Mouse (Mus musculus): ENCODE data around the gene Mrps7. TPM values are rescaled to one million over a fixed set of nuclear protein-coding genes. Genes with fewer than 3 reads are reported as not detected.
"Not testable (repeated sequence)": the region's sequence is repeated elsewhere in the genome, so short reads cannot be mapped to it uniquely, and the experiment has no call there.

The Mrps7 gene
- polyA plus RNA-seq, 1 experiment: 53.1 TPM

DNA sequence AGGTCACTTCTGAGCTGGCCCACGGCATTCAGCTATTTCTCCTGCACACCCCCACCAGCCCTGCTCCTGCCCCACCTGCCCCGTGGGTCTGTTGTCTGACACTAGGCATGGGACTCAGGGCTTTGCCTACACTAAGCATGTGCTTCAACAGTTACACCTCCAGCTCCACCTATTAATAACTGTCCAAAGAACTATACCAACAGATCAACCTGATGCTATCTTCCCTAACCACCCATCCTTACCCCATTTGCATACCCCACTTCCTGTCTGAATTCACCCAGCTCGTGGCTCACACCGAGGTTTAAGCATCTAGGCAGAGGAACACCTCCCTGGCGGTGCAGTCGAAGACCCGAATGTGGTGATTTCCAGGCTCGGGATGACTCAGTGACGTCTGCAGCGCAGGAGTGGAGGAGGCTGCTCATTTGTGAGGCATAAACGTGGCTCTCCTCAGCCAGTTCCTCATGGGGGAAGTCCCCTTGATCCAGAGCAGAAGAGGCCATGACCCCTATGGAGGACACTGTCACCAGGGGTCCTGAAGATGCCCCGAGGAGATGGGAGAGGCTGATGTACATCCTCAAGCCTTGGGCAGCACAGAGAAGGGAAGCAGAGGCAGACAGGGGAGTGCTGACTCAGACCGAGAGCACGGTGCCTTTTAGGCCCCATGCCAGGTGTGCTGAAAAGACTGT lies 37.4 kb downstream of the Mrps7 start:
- Histone ChIP-seq H3K4me1 (ENCODE audit: control insufficient read depth, insufficient read depth, low read length) (no peaks in the 10 kb centered on the region), H3K27ac (ENCODE audit: insufficient read depth, low read depth, low read length) (no peak overlapping the region), H3K4me3 (ENCODE audit: insufficient read depth, low read depth, low read length) (no peak overlapping the region), H3K36me3 (ENCODE audit: control insufficient read depth, insufficient read depth, low read length) (no peaks in the 10 kb centered on the region), H3K27me3 (replicated peaks; ENCODE audit: control insufficient read depth, insufficient read depth, low read length) (no peaks in the 10 kb centered on the region)
- TF ChIP-seq POLR2A (IDR thresholded peaks at IDR 0.05; ENCODE audit: low read depth, low read length) (no peak), CTCF (conservative IDR thresholded peaks at IDR 0.05; ENCODE audit: insufficient read depth, insufficient read length, low read depth, low read length) (no peak)
- WGBS: 51% methylated on average over 14 of the region's 14 CpGs
- no peak for DNase-seq

DNA sequence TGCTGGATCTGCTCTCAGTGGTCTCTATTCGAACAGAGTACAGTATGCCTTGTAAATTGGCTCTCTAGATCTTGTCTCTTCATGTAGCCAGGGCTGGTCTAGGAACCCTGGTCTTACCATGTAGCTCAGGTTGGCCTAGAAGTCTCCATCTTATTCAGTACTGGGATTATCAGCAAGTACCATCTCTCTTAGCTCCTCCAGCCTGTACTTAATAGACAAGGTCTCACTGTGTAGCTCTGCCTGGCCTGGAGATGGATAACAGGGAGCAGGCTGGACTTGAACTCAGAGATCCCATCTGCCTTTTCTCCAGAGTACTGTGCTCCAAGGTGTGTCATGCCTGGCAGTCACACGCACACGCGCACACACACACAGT lies 37.9 kb downstream of the Mrps7 start:
- WGBS: 84% methylated on average over 4 of the region's 4 CpGs
- no peak for TF ChIP-seq CTCF (conservative IDR thresholded peaks at IDR 0.05; ENCODE audit: insufficient read depth, insufficient read length, low read depth, low read length)
- TF ChIP-seq POLR2A (IDR thresholded peaks at IDR 0.05; ENCODE audit: low read depth, low read length): no peak
- no peak for DNase-seq
- no peak overlapping the region for H3K4me3 ChIP-seq (ENCODE audit: insufficient read depth, low read depth, low read length)
- H3K27me3 ChIP-seq (replicated peaks; ENCODE audit: control insufficient read depth, insufficient read depth, low read length): no peaks in the 10 kb centered on the region
- H3K4me1 ChIP-seq (ENCODE audit: control insufficient read depth, insufficient read depth, low read length): no peaks in the 10 kb centered on the region
- no peak overlapping the region for H3K27ac ChIP-seq (ENCODE audit: insufficient read depth, low read depth, low read length)
- no peaks in the 10 kb centered on the region for H3K36me3 ChIP-seq (ENCODE audit: control insufficient read depth, insufficient read depth, low read length)

DNA sequence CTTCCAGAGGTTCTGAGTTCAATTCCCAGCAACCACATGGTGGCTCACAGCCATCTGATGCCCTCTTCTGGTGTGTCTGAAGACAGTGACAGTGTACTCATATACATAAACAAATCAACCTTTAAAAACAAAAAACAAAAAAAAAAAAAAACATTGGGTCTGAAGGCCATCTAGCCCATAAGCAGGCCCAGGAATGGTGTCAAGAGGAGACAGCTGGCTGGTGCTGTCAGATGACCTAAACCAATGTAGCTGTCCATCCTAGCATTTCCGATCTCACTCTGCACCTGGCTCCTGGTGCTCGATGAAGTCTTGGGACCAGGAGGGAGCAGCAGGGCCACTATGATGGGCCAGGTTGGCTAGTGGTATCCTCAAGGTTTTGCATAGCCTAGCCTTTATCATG lies 39.0 kb downstream of the Mrps7 start:
- Histone ChIP-seq H3K27me3 (replicated peaks; ENCODE audit: control insufficient read depth, insufficient read depth, low read length) (no peaks in the 10 kb centered on the region), H3K36me3 (ENCODE audit: control insufficient read depth, insufficient read depth, low read length) (no peaks in the 10 kb centered on the region), H3K27ac (ENCODE audit: insufficient read depth, low read depth, low read length) (no peak overlapping the region), H3K4me1 (ENCODE audit: control insufficient read depth, insufficient read depth, low read length) (no peaks in the 10 kb centered on the region), H3K4me3 (ENCODE audit: insufficient read depth, low read depth, low read length) (no peak overlapping the region)
- no peak for DNase-seq
- no peak for TF ChIP-seq CTCF (conservative IDR thresholded peaks at IDR 0.05; ENCODE audit: insufficient read depth, insufficient read length, low read depth, low read length)
- no peak for TF ChIP-seq POLR2A (IDR thresholded peaks at IDR 0.05; ENCODE audit: low read depth, low read length)
- 91% methylated on average over 2 of the region's 2 CpGs for WGBS

DNA sequence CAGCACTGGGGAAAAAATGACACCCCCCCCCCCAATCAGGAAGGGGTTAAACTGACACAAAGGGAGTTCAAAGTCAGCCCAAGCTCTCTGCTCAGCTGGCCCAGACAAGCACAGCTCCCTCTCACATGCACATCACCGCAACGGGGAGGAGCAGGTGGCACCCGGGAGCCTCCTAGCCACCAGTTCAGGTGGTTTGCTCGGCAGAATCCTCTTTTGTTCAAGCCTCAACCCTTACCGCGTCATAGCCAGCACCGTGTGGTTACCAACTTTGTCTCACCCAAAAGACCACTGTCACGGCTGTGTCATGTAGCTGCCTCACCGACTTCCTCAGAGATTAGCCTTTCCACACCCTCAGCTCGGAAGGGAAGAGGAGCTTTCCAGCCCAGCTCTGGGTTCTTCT lies 39.5 kb downstream of the Mrps7 start:
- TF ChIP-seq POLR2A (IDR thresholded peaks at IDR 0.05; ENCODE audit: low read depth, low read length) (no peak), CTCF (conservative IDR thresholded peaks at IDR 0.05; ENCODE audit: insufficient read depth, insufficient read length, low read depth, low read length) (no peak)
- no peak overlapping the region for H3K27ac ChIP-seq (ENCODE audit: insufficient read depth, low read depth, low read length)
- H3K27me3 ChIP-seq (replicated peaks; ENCODE audit: control insufficient read depth, insufficient read depth, low read length): no peaks in the 10 kb centered on the region
- WGBS: 84% methylated on average over 10 of the region's 10 CpGs
- no peak overlapping the region for H3K4me3 ChIP-seq (ENCODE audit: insufficient read depth, low read depth, low read length)
- no peak for DNase-seq
- no peaks in the 10 kb centered on the region for H3K4me1 ChIP-seq (ENCODE audit: control insufficient read depth, insufficient read depth, low read length)
- H3K36me3 ChIP-seq (ENCODE audit: control insufficient read depth, insufficient read depth, low read length): no peaks in the 10 kb centered on the region

DNA sequence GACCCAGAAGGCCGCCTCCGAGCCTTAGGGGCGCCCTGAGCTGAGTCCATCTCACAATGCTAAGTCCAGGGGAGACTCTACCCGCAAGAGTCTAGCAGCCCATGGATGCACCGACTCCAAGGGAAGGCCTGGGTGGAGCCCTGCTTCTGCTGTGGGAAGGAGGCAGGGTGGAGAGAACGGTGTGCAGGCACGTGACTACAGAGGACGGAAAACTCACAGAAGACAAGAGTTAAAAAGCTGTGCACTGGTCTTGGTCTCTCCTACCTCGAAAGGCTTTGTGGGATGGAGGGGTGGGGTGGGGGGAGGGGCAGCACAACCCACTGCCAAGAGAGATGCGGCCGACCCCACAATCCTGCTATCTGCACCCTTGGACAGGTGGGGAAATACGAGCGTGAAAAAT lies 40.6 kb downstream of the Mrps7 start:
- no peak overlapping the region for H3K27ac ChIP-seq (ENCODE audit: insufficient read depth, low read depth, low read length)
- no peaks in the 10 kb centered on the region for H3K36me3 ChIP-seq (ENCODE audit: control insufficient read depth, insufficient read depth, low read length)
- no peak for DNase-seq
- no peak for TF ChIP-seq POLR2A (IDR thresholded peaks at IDR 0.05; ENCODE audit: low read depth, low read length)
- TF ChIP-seq CTCF (conservative IDR thresholded peaks at IDR 0.05; ENCODE audit: insufficient read depth, insufficient read length, low read depth, low read length): no peak
- H3K4me1 ChIP-seq (ENCODE audit: control insufficient read depth, insufficient read depth, low read length): no peaks in the 10 kb centered on the region
- no peaks in the 10 kb centered on the region for H3K27me3 ChIP-seq (replicated peaks; ENCODE audit: control insufficient read depth, insufficient read depth, low read length)
- no peak overlapping the region for H3K4me3 ChIP-seq (ENCODE audit: insufficient read depth, low read depth, low read length)
- 95% methylated on average over 13 of the region's 13 CpGs for WGBS

DNA sequence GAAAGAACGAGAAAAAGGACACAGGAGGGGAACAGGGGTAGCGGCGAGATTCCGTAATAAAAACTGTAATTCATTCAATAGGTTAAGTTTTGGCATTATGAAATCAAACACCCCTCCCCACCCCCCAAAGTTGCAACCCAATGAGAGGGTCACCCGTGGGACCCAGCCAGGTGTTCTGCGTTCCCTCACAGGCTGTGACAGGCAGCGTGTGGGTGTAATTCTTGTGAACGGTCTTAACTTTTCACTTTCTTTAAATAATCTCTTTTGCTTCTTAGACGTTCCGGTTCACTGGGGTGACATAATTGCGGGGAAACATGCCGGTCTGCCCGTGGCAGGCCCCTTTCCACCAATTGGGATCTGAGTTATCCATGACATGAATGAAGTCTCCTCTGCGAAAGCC lies 41.8 kb downstream of the Mrps7 start:
- not testable (repeated sequence) for H3K36me3 ChIP-seq (ENCODE audit: control insufficient read depth, insufficient read depth, low read length); H3K4me3 ChIP-seq (ENCODE audit: insufficient read depth, low read depth, low read length); DNase-seq; H3K27me3 ChIP-seq (replicated peaks; ENCODE audit: control insufficient read depth, insufficient read depth, low read length); H3K4me1 ChIP-seq (ENCODE audit: control insufficient read depth, insufficient read depth, low read length); H3K27ac ChIP-seq (ENCODE audit: insufficient read depth, low read depth, low read length)
- 59% methylated on average over 14 of the region's 14 CpGs for WGBS

DNA sequence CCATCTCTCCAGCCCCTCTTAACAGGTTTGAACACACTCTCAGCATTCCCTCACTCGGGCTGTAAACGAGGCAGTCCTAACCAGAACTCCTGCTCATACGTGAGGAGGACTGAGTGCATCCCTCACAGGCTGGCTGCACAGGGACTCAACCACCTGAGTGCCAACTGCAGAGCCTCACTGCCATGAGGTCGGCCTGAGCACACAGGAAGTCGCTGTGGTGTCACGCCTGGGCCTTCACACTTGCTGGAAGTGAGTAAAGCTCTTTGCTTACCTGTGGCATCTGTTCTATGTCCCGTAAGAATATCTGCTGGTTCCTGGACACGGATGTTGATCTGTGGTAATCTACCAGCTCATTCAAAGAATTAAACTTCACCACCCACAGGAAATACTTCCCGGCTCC lies 42.7 kb downstream of the Mrps7 start:
- H3K27me3 ChIP-seq (replicated peaks; ENCODE audit: control insufficient read depth, insufficient read depth, low read length): no peaks in the 10 kb centered on the region

More for the DNA sequence above, 42.7 kb downstream of the Mrps7 start:
- Histone ChIP-seq H3K36me3 (ENCODE audit: control insufficient read depth, insufficient read depth, low read length) (no peaks in the 10 kb centered on the region), H3K4me3 (ENCODE audit: insufficient read depth, low read depth, low read length) (no peak overlapping the region), H3K27ac (ENCODE audit: insufficient read depth, low read depth, low read length) (no peak overlapping the region), H3K4me1 (ENCODE audit: control insufficient read depth, insufficient read depth, low read length) (no peaks in the 10 kb centered on the region)
- WGBS: 87% methylated on average over 9 of the region's 9 CpGs
- TF ChIP-seq POLR2A (IDR thresholded peaks at IDR 0.05; ENCODE audit: low read depth, low read length) (no peak), CTCF (conservative IDR thresholded peaks at IDR 0.05; ENCODE audit: insufficient read depth, insufficient read length, low read depth, low read length) (no peak)
- DNase-seq: no peak

All from kidney, adult 2 months (tissue).